Mouse (Mus musculus): ENCODE measurements around the gene Gimap8. TPM values are rescaled to one million over a fixed set of nuclear protein-coding genes. Genes with fewer than 3 reads are reported as not detected.

Gimap8 gene
- polyA plus RNA-seq, 1 experiment: 1.2 TPM

DNA sequence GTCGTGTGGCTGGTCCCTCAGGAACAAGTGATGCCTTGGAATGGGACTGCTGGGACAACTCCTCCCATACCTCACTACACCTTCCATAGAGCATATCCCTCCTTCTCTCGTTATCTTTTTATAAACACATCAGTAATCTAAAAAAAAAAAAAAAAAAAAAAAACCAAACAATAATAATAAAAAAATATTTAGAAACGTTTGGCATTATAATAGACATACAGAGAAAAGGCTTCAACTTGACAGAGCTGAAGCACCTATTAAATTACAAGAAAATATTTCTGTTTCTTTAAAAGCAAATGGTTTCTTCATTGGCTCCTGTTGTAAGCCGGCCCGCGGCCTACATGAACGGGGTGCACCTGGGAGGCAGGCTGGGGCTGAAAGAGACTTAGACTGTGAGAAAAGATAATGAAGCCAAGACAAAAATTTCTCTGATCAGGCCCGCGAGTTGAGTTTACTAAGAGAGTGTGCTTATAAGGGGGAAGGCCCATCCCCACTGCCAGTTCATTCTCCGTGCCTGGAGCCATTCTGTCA, 28.4 kb downstream of the Gimap8 start:
- H3K4me3 ChIP-seq (ENCODE audit: insufficient read depth, low read length): peak overlapping the region; percentile 30; the same call in 1 of the 2 replicates
- no peaks in the 10 kb centered on the region for H3K4me1 ChIP-seq (ENCODE audit: control insufficient read depth, insufficient read depth, low read length)

DNA sequence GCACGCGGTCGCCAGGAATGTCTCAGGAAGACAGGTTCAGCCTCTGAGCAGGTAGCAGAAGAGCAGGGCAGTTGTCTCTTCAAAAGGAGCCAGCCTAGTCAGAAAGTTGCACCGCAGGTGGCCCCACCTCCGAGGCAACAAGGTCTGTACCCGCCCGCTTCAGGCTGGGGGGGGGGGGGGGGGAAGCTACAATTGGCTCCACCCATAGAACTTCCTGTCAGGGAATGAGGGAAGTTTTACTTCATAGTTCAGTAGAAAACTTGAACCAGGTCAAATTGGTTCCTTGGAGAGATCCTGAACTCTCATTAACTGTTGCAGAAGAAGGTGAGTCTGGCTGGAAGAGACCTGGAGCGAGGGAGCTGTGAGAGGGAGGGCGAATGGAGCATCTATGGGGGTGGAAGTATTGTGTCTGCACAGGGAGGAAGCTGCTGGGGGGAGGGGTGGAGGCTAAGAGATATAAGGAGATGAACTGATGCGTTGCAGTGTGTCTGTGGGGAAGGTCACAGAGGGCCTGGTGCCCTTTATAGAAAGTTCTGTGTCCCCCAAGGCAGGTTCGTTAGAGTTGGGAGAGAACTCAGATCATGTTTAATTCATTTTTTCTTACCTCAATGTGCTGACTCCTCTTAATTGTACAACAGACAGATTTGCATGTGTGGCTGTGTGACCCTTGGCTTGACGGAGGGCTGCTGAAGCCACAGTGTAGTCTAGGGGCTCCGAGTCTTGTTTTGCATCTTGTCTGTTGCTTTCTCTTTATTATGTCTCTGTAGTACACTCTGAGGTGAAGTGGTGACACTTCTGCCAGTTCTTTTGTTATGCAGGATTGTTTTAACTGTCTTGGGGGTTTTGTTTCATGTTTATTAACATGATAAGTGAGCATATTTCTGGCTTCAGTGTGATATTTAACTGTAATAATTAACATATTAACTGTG, 29.2 kb downstream of the Gimap8 start, which contains the start of gene Gimap9:
Gene Gimap9, plus strand, starts transcription at position 199 of the 929 bp plus-strand sequence.
- no peak for TF ChIP-seq CTCF (IDR thresholded peaks at IDR 0.05; ENCODE audit: extremely low read depth, insufficient read depth, low read length)
- no peak for TF ChIP-seq POLR2A (IDR thresholded peaks at IDR 0.05; ENCODE audit: extremely low read depth, insufficient read depth, low read length)
- H3K27ac ChIP-seq (ENCODE audit: insufficient read depth, low read length): no peak within 1 kb of the TSS
- H3K4me3 ChIP-seq (ENCODE audit: insufficient read depth, low read length): peak within 1 kb of the TSS; percentile 30; the same call in 1 of the 2 replicates
- no peaks in the 10 kb centered on the region for H3K4me1 ChIP-seq (ENCODE audit: control insufficient read depth, insufficient read depth, low read length)

More for the DNA sequence above, 28.4 kb downstream of the Gimap8 start:
- H3K27ac ChIP-seq (ENCODE audit: insufficient read depth, low read length): no peak overlapping the region
- no peak for TF ChIP-seq CTCF (IDR thresholded peaks at IDR 0.05; ENCODE audit: extremely low read depth, insufficient read depth, low read length)
- TF ChIP-seq POLR2A (IDR thresholded peaks at IDR 0.05; ENCODE audit: extremely low read depth, insufficient read depth, low read length): no peak

- H3K4me1 ChIP-seq (ENCODE audit: control insufficient read depth, insufficient read depth, low read length): no peaks in the 10 kb centered on the region
- no peak overlapping the region for H3K27ac ChIP-seq (ENCODE audit: insufficient read depth, low read length)
- no peak overlapping the region for H3K4me3 ChIP-seq (ENCODE audit: insufficient read depth, low read length)
- no peak for TF ChIP-seq CTCF (IDR thresholded peaks at IDR 0.05; ENCODE audit: extremely low read depth, insufficient read depth, low read length)
- no peak for TF ChIP-seq POLR2A (IDR thresholded peaks at IDR 0.05; ENCODE audit: extremely low read depth, insufficient read depth, low read length)
Measured at GRCm38 (mm10) chr6:48676860-48677415, 29.9 kb downstream of the Gimap8 start.

DNA sequence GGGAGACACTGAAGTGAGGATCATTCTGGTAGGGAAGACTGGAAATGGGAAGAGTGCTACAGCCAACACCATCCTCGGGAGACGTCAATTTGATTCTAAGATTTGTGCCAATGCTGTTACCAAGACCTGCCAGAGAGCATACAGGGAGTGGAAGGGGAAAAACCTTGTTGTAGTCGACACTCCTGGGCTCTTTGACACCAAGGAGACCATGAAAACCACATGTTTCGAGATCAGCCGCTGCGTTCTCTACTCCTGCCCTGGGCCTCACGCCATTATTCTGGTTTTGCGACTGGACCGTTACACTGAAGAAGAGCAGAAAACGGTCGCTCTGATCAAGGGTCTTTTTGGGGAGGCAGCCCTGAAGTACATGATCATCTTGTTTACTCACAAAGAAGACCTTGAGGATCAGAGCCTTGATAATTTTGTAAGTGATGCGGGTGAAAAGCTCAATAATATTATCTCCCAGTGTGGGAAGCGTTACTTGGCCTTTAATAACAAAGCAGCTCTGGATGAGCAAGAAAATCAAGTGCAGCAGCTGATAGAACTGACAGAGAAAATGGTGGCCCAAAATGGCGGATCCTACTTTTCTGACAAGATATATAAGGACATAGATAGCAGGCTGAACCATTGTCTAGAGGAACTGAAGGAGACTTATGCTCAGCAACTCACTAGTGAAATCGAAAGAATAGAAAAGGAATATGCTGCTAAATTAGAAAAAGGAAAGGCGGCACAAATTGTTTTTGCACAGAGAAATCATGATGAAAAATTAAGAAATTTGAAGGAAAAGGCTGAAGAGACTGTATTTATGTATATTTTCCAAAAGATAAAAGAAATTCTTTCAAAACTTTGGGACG, 30.7 kb downstream of the Gimap8 start:
- no peak overlapping the region for H3K27ac ChIP-seq (ENCODE audit: insufficient read depth, low read length)
- TF ChIP-seq POLR2A (IDR thresholded peaks at IDR 0.05; ENCODE audit: extremely low read depth, insufficient read depth, low read length) (no peak), CTCF (IDR thresholded peaks at IDR 0.05; ENCODE audit: extremely low read depth, insufficient read depth, low read length) (no peak)

GRCm38 (mm10) chr6:48678391-48678790, 31.4 kb downstream of the Gimap8 start:
- Histone ChIP-seq H3K4me1 (ENCODE audit: control insufficient read depth, insufficient read depth, low read length) (peaks cover 1% of the 10 kb centered on the region; the same call in 1 of the 2 replicates), H3K27ac (ENCODE audit: insufficient read depth, low read length) (no peak overlapping the region), H3K4me3 (ENCODE audit: insufficient read depth, low read length) (no peak overlapping the region)
- TF ChIP-seq POLR2A (IDR thresholded peaks at IDR 0.05; ENCODE audit: extremely low read depth, insufficient read depth, low read length): no peak
- TF ChIP-seq CTCF (IDR thresholded peaks at IDR 0.05; ENCODE audit: extremely low read depth, insufficient read depth, low read length): no peak

More for the DNA sequence above, 30.7 kb downstream of the Gimap8 start:
- H3K4me3 ChIP-seq (ENCODE audit: insufficient read depth, low read length): no peak overlapping the region
- peaks cover 1% of the 10 kb centered on the region; the same call in 1 of the 2 replicates for H3K4me1 ChIP-seq (ENCODE audit: control insufficient read depth, insufficient read depth, low read length)

GRCm38 (mm10) chr6:48679701-48680100, 32.7 kb downstream of the Gimap8 start:
- H3K27ac ChIP-seq (ENCODE audit: insufficient read depth, low read length): no peak overlapping the region

DNA sequence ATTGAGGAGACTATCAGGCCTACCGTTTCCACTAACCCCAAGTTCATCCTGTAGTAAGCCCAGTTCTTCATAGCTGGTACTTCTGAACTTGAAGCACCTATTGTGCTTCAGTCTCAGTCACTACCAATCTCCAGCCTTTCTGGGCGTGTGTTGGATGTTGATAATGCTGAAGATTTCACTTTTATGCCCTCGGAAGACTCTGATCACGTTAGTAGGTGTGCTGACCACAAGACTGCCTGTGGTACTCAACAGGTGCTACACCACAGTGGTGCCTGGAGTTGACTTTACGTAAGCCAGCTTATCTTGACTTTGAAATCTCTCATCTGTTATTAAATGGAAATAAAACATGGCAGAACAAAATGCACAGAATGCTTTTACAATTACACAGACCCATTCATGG, 33.4 kb downstream of the Gimap8 start:
- H3K4me1 ChIP-seq (ENCODE audit: control insufficient read depth, insufficient read depth, low read length): peaks cover 1% of the 10 kb centered on the region; the same call in 1 of the 2 replicates
- H3K27ac ChIP-seq (ENCODE audit: insufficient read depth, low read length): no peak overlapping the region
- H3K4me3 ChIP-seq (ENCODE audit: insufficient read depth, low read length): no peak overlapping the region
- TF ChIP-seq CTCF (IDR thresholded peaks at IDR 0.05; ENCODE audit: extremely low read depth, insufficient read depth, low read length) (no peak), POLR2A (IDR thresholded peaks at IDR 0.05; ENCODE audit: extremely low read depth, insufficient read depth, low read length) (no peak)

More at GRCm38 (mm10) chr6:48679701-48680100, 32.7 kb downstream of the Gimap8 start:
- Histone ChIP-seq H3K4me1 (ENCODE audit: control insufficient read depth, insufficient read depth, low read length) (peaks cover 1% of the 10 kb centered on the region; the same call in 1 of the 2 replicates), H3K4me3 (ENCODE audit: insufficient read depth, low read length) (no peak overlapping the region)
- TF ChIP-seq POLR2A (IDR thresholded peaks at IDR 0.05; ENCODE audit: extremely low read depth, insufficient read depth, low read length) (no peak), CTCF (IDR thresholded peaks at IDR 0.05; ENCODE audit: extremely low read depth, insufficient read depth, low read length) (no peak)

- Histone ChIP-seq H3K4me3 (ENCODE audit: insufficient read depth, low read length) (no peak overlapping the region), H3K4me1 (ENCODE audit: control insufficient read depth, insufficient read depth, low read length) (peaks cover 1% of the 10 kb centered on the region; the same call in 1 of the 2 replicates), H3K27ac (ENCODE audit: insufficient read depth, low read length) (no peak overlapping the region; the same call in 1 of the 2 replicates)
- TF ChIP-seq POLR2A (IDR thresholded peaks at IDR 0.05; ENCODE audit: extremely low read depth, insufficient read depth, low read length) (no peak), CTCF (IDR thresholded peaks at IDR 0.05; ENCODE audit: extremely low read depth, insufficient read depth, low read length) (no peak)
Measured at GRCm38 (mm10) chr6:48681472-48682090, 34.5 kb downstream of the Gimap8 start.
